Mouse (Mus musculus): ENCODE measurements around the gene Ube2e3.
A peak's percentile ranks its signal among the peaks of the same experiment; 100 is the strongest.

The Ube2e3 gene

DNA sequence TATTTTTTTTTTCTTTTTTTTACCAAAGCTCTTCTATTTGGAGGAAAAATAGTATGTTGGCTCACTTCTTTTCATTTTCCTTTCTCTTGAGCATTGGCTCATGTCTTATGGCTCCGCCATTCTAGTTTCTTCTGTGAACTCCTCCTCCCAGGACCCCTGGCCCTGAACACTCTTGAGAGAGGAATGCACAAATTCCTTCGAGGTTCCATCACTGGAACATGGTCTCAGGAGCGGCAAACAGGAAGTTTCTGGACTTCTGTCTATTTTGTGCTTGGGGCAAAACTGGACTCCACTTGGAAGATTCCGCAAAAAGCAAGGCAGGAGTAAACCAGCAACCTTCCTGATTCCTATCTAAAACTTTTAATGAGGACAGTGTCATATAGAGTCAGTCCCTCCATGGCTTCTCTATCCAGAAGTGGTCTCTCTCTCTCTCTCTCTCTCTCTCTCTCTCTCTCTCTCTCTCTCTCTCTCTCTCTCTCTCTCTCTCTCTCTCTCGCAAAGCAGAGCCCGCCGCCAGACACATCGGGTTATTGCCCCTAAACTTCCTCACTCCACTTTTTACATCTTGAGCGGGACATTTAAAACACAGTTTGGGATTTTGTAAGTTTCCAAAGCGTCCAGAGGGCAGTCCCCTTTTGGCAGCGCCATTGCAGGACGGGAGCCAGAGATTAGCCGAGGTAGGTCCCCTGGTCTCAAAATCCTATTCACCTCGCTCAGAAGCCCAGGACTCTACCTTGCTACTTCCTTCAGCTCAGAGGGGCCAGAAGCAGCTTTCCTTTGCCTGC lies at the start of gene Ube2e3:
Gene Ube2e3 (plus strand): TSS at position 399 of the 785 bp plus-strand sequence.
- DNase-seq (ENCODE audit: low spot score in 2 of 2), result peak in 1 of 2 experiments; percentile 16

DNA sequence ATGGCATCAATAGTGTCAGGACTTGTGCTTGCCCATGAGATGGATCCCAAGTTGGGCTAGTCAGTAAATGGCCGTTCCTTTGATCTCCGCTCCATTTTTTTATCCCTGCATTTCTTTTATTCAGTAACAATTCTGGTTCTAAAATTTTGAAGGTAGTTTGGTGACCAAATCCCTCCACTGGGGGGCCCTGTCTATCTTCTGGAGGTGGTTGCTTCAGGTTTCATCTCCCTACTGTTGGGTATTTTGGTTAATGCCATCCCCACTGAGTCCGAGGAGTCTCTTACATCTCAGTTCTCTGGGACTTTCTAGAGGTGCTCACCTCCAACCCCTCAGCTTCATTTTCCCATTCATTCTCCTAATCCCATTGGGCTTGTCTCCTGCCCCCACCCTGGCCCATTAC lies 38.0 kb upstream of the Ube2e3 start:
- DNase-seq (ENCODE audit: low spot score in 2 of 2), result no peak

DNA sequence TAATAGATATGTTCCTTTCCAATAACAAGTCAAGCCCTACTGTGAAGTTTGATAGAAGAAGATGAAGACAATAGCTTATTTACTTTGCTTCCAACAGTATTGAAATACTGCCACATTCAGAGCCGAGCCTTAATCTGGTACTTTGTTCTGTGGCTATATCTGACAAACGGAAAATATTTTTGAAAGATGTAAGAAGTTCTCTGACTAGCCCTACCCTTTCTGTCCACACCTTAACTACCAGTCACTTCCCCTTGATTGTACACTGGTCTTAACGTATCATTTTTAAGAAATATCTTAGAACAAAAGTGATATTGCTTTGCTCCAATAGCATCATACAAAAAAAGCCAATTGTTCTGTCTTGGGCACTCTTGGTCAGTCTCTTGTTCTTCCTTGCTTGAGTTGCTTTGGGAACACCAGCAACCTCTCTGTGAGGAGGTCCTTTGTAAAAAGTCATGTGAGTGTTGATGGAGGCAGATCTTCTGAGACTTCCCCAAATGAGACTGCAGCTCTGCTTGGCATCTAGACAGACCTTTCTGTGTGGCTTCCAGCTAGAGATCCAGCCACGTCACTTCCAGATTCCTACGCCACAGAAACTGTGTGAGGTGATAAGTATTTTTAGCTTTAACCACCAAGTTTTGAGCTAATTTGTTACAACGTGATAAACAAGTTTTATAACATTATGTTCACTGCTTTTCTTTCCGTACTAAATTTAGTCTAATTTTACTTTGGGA lies 26.3 kb upstream of the Ube2e3 start:
- no peak for DNase-seq (ENCODE audit: low spot score in 2 of 2)

DNA sequence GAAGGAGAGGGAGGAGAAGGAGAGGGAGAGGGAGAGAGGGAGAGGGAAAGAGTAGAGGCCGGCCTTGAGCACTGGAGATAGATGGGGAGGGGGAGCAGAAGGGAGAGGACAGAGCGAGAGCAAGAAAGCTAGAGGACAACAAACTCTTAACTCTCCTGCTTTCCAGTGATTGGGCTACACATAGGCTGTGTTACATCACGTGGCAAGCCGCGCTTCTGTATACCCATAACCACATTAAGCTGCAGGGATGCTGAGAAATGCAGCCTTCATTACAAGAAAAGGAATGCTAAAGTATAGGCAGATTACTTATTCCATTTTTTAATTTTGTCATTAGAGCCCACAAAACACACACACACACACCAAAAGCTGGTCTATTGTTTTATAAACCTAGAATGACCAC lies 23.6 kb upstream of the Ube2e3 start:
- no peak for DNase-seq (ENCODE audit: low spot score in 2 of 2)

DNA sequence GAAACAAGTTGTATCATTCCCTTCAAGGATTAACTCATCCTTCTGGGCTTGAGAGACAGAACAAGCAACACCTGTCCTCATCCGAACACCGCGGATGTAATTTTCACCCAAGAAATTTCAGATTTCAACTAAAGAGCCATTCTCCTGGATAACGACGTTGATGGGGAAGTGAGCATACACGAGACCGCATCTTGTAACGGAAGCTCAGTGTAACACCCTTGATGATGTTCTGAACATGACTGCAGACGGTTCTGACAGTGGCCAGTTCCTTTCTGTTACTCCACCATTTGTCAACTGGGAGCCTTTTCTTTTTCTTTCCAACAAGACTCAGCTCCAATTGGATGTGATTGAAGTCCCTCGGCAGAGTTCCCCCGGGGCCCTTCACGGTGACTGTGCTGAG lies 22.6 kb upstream of the Ube2e3 start:
- DNase-seq (ENCODE audit: low spot score in 2 of 2), result no peak

DNA sequence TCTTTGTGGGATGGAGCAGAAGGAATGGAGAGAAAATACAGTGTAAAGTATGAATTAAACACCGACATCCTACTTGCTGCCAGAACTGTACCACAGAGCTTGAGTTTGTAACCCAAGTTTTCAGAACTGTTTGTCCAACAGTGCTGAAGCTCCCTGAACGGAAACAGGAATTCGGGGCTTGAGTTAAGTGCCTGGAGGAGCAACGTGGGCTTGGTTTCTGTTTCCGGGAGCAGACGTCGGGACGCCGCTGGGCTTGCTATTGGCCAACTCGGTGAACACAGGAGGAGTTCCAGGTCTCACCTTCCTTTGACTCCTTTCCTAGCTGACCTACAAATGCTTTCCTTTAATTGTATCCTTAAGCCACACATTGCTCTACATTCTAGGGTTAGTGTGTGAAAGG lies 22.2 kb upstream of the Ube2e3 start:
- no peak for DNase-seq (ENCODE audit: low spot score in 2 of 2)

DNA sequence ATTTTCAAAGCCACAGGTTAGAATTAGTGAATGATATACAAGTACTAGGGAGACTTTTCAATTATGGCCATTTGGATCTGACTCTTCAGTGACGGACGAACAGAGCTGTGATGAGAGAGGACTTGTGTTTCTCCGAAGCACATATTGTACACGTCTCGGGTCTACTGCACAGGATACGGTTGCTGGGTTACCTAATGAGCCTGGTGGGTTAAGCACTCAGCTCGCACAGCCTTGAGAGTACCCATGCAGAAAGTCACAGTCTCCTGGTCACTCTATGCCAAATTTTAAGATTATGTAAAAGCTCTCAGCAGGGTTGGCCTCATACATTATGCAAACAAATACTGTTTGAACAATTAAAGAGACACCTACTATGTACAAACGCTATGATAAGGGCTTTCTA lies 13.6 kb upstream of the Ube2e3 start:
- DNase-seq (ENCODE audit: low spot score in 2 of 2), result no peak

DNA sequence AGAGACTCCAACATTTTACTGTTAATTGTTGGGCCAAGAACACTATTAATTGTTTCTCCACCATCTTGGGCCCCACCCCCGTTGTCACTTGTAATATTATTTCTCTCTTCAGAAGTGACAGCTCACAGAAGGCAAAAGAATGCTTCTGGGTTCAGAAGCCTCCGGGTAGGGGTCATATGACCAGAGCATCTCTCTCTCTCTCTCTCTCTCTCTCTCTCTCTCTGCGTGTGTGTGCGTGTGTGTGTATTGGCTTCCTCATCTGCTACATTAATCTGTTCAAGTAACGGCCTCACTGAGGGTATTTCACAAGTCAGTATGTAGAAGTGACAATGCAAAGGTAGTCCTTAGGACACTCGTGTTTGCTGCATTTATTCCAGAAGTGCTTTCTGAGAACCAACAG lies 9.3 kb upstream of the Ube2e3 start:
- DNase-seq (ENCODE audit: low spot score in 2 of 2), result no peak

DNA sequence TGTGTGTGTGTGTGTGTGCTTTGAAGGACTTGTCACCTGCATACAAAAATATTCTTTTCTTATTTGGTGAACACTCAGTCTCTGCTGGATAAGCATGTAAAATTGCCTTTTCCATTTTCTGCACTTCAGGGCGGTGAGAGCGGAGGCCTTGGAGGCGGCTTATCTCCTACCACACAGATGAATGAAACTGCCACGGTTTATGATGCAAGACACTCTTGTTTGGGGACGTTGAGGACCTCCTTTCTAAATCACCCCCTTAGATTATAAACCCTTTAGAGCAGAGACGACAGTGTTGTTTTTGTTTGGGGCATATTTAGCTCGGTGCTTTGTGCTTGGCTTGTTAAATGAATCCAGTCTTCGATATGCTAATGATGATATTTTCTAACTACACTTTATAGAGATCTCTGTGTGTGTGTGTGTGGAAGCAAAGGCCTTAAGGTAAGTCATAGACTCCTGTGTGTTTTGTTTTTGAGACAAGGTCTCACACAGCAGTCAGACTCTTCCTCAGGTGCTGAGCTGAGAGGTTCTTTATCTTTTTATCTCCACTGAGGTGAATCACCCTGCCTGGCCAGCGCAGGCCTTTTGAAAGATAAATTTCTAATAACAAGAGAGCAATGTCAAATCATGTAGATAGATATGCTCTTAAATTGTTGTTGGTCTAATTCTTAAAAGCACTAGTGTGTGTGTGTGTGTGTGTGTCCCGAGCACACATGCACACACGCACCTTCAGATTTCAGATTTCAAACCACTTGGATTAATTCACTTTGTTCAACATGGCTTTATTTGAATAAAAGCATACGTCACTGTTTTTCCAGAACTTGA lies 8.4 kb upstream of the Ube2e3 start:
- no peak for DNase-seq (ENCODE audit: low spot score in 2 of 2)

DNA sequence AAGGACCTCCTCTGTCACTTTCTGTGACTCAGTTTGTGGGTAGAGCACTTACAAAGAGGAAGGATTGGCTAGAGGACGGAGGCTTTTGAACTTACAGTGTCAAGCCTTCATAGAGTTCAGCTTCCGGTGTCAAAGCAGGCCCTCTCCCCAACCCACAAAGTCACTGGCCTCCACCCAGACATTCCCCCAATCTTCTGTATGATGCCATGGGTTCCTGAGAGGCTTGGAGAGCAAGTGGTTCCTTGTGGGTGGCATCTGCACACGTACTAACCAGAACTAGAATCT lies 7.9 kb upstream of the Ube2e3 start:
- no peak for DNase-seq (ENCODE audit: low spot score in 2 of 2)

DNA sequence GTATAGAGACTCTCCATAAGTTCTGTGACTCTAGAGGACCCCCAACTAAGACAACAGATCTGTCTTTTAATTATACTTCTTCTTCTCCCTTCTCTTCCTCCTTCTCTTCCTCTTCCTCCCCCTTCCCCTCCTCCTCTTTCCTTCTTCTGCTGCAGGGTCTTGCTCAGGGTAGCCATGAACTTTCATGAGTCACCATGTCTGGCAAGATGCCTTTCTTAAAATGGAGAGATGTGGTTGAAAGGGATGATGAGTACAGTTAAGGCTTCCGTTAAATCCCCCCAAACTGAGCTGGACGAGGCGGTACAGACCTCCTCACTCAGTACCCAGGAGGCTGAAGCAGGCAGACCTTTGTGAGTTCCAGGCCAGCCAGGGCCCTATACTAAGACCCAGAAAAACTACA lies 3.8 kb upstream of the Ube2e3 start:
- no peak for DNase-seq (ENCODE audit: low spot score in 2 of 2)

DNA sequence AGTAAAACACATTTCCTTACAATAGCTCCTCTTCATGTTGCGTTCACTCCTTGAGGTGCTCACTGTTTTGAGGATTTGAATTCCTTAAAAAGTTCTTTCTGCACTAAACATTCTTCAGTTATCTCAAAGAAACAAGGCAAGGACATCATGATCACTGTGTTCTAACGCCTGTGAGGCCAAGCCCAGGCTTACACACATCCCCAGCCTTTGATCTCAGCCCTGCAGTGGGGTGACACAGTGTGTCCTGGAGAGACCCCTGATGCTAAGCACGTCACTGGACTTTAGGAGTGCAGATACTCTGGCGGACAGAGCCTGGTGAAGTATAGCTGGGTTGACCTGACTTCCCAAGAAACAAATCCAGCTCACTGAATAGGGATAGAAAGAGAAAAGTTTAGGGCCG lies 3.1 kb upstream of the Ube2e3 start:
- DNase-seq (ENCODE audit: low spot score in 2 of 2), result no peak

DNA sequence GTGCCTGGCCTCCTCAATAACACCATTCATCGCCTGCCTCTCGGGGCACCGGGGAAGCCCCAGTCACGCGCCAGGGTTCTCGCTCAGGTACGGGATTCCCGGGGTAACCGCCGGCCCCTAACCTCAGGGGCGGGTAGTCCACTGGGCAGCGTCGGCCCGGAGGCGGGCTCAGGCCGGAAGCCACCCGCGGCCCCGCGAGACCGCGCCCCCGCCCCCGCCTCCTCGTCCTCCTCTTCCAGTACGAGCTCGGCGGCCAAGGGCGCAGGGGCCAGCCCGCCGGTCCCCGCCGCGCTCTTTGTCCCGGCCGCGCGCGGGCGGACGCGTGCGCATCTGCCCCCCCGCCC lies 559 bp downstream of the Ube2e3 start:
- peak; percentile 75 to 78 for DNase-seq (ENCODE audit: low spot score in 2 of 2)

DNA sequence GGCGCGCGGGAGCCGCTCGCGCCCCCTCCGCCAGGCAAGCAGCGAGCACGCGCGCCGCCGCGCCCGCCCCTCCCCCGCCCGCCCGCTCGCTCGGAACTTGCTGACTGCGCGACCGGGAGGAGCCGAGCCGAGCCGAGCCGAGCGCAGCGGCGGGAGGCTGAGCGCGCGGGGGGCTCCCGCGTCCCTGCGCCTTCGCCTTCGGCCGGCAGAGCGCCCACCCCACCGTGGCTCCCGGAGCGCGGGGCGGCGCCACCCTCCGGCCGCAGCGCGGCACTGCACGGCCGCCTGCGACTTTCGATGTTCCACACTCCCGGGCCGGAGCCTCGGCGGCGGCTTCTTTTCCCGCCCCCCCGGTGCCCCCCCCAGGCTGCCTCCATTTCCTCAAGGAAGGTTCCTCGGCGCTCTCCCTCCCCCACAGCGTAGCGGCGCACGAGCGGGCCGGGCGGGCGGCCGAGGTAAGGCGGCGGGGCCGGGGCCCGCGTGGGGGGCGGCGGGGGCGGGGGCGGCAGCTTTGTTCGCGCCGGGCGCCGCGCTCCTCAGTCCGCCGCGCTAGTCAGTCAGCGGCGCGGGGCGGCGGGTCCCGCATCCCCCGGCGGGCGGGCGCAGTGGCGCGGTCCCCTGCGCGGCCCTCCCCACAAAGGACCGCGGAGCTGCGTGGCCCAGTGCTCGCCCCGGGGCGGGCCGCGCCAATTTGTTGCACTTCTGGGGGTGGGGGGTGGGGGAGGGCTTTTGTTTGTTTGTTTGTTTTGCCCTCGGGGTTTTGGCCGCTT lies 1.2 kb downstream of the Ube2e3 start:
- DNase-seq (ENCODE audit: low spot score in 2 of 2), result peak; percentile 77 to 79

DNA sequence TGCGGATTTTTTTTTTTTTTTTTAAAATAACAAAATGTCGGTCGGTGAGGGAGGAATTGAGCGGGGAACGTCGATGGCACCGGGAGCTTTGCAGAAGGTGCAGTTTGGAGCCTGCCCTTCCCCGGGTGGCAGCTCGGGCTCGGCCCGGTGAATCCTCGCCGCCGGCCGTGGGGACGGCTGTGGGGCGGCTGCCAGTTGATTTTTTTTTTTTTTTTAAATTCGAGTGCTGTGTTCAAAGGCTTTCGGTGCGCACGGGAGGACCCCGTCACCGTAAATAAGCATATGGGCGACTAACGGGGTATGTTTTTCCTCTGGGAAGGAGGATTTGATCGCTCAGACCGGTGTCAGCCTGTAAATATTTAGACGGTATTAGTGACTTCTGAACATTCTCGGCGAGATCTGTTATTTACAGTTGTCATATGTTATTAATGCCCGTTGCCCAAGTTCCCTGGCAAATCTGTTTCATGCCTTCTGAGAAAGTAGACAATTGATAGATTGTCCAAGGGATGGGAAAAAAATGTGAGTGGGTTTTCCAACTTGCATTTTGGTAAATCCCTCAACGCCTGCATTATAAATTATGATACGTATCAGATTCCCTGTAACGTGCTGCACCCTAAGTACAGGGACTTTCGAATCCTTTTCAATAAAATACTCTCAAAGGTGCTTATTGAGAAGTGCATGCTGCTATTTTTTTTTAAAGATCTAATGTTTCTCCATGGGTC lies 2.0 kb downstream of the Ube2e3 start:
- peak; percentile 17 to 19 for DNase-seq (ENCODE audit: low spot score in 2 of 2)

DNA sequence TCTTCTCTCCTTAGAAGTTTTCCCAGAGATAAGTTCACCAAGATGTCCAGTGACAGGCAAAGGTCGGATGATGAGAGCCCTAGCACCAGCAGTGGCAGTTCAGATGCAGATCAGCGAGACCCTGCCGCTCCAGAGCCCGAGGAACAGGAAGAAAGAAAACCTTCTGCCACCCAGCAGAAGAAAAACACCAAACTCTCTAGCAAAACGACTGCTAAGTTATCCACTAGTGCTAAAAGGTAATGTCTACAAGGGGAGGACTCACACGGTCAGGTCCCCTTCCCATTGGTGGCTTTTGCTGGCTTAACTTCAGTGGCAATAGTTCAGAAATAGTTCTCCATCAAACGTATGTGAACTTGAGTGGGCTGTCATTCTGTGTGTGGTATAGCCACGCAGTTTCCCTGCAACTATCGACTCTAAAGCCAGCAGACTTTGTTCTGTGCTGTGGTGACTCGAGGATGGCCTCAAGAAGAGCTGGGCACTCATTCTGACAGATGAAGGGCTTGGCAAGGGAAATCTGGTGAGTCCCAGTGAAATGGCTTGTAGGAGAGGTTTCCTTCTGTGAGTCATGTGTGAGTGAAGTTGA lies 2.6 kb downstream of the Ube2e3 start:
- peak; percentile 15 to 18 for DNase-seq (ENCODE audit: low spot score in 2 of 2)

DNA sequence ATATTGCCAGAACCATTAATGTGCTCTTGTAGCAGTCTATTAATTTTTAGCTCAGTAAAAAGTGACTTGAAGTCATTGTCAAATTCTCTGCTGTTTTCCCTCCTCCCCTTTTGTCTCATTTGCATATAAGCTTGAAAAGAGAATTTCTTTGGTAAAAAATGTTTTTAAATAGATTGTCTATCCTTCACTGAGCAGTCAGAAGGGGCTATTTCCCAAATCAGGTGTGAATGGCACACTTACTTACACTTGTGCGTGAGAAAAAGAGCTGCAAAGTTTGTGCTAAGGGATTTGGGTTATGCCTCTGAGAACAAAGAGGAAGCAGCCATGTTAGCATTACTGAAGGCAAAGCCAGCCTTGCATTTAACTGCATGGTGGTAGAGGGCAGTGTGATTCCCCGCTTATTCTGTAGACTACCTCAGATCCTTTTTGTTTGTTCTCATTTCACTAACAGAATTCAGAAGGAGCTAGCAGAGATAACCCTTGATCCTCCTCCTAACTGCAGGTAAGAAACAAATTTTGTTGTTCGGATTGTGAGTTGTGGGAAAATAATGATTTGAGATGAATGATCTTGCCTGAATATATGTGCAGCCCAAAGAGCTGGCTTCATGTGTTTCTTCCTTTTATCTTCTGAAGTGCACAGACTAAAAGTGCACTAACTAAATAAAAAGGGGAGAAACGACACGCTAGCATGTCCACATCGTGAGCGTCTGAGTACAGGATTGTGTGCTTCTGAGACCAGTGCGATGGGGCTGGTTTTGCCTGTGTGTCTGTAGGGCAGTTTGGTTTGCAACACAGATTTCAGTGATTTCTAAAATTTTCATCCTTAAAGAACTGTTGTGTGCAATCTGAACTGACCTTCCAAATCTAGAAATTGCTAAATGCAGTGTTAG lies 4.3 kb downstream of the Ube2e3 start:
- peak; percentile 11 to 43 for DNase-seq (ENCODE audit: low spot score in 2 of 2)

DNA sequence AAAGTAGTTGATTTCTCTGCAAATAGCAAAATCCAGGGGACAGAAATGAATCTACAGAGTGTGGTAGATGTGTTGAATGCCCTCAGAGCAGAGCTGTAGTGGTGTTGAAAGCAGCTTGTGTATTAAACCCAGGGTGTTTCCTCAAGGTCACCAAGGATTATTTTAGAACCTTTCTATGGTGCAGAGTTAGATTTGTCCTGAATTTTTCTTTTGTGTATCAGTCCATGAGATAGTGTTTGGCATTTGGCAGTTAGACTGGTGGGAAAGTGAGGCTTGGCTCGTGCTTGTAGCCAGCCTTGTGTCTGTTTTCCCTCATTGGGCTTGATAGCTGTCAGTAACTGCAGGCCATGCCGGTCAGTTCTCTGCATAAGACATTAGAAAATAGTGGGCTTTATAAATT lies 6.0 kb downstream of the Ube2e3 start:
- peak; percentile 34 to 40 for DNase-seq (ENCODE audit: low spot score in 2 of 2)

DNA sequence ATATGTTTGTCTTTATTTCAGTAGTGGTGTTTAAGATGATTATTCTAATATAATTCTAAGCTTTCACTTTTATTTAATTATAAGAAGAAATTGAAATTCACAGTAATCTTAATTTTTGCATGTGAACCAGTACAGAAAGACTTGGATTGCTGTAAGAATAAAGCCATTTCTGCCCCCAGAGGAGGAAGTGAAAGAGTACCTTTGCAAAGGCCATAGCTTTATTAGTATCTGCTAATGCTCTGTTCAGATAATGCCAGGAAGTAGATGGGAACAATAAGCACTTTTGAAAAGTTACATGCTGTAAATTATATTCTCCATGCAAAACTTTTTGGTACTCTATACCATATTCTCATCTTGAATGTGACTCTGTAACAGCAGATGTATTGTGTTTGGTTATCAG lies 8.1 kb downstream of the Ube2e3 start:
- DNase-seq (ENCODE audit: low spot score in 2 of 2), result no peak

DNA sequence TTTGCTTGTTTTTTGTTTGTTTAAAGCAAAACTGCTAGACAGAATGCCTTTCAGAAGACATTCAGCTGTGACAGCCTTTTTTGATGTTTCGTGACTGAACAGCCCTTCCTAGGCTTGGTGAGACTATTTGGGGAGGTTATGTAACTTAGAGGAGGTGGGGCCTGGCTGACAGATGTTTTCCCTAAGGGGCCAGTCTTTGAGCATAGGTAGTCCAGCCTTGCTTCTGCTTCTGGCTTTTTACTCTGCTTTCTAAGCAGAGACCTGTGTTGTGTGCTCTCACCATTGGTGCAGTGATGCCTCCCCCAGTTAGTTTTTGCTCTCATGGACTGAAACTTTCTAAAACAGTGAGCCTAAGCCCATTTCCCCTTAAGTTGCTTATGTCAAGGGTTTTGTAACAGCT lies 14.1 kb downstream of the Ube2e3 start:
- no peak for DNase-seq (ENCODE audit: low spot score in 2 of 2)

Measured in heart, adult 9 months (tissue).